Mouse (Mus musculus) limb, embryonic 13.5 days (tissue): ENCODE data around the gene Rnft2. TPM values are rescaled to one million over a fixed set of nuclear protein-coding genes. Genes with fewer than 3 reads are reported as not detected.

Experiments used
- ATAC-seq: fragments of 200-750 bp; cut with Nextera tagmentation; 2 replicates; pipeline ENCODE4 v1.8.0; 2017; ENCODE audit warnings: low read depth, moderate number of reproducible peaks, moderate TSS enrichment; ENCODE audit not compliant: low FRiP score
- H3K27ac ChIP-seq: fragments of 300-500 bp; sonication (generic); 2 replicates; pipeline ENCODE4 v1.5.1; 2015; ENCODE audit warnings: inconsistent platforms, mild to moderate bottlenecking, moderate library complexity
- H3K27me3 ChIP-seq: fragments of 300-500 bp; sonication (generic); 2 replicates; pipeline ENCODE4 v1.6.1; 2015; ENCODE audit warnings: mild to moderate bottlenecking, inconsistent platforms
- H3K36me3 ChIP-seq: fragments of 300-500 bp; sonication (generic); 2 replicates; pipeline ENCODE4 v1.6.1; 2015; ENCODE audit warnings: inconsistent platforms, mild to moderate bottlenecking, moderate library complexity
- H3K4me1 ChIP-seq: fragments of 300-500 bp; sonication (generic); 2 replicates; pipeline ENCODE4 v1.6.1; 2015; ENCODE audit warnings: inconsistent platforms
- H3K4me2 ChIP-seq: fragments of 300-500 bp; sonication (generic); replicated peaks from 2 replicates; pipeline ENCODE4 v1.6.1; 2015; ENCODE audit warnings: inconsistent platforms, mild to moderate bottlenecking, moderate library complexity
- H3K4me3 ChIP-seq: fragments of 300-500 bp; sonication (generic); 2 replicates; pipeline ENCODE4 v1.5.1; 2015; ENCODE audit warnings: moderate library complexity, mild to moderate bottlenecking, inconsistent platforms
- H3K9ac ChIP-seq: fragments of 300-500 bp; sonication (generic); 2 replicates; pipeline ENCODE4 v1.6.1; 2015; ENCODE audit warnings: mild to moderate bottlenecking, inconsistent platforms
- H3K9me3 ChIP-seq: fragments of 300-500 bp; sonication (generic); 2 replicates; pipeline ENCODE4 v1.6.1; 2016; ENCODE audit warnings: inconsistent platforms
- WGBS: fragments of 180-500 bp; shearing (Covaris S2); methylation state at CpG from one replicate; pipeline ENCODE4 v1.1.7; 2015; 5-methylcytosine and 5-hydroxymethylcytosine counted together
- polyA plus RNA-seq: library from polyadenylated mRNA; unstranded; fragments of >200 nt; fragmentation: Nextera tagmentation; extraction: Ambion mirVana; gene quantifications from 2 replicates; pipeline ENCODE4 v1.2.1, GENCODE M21; 2015

Rnft2 gene
- polyA plus RNA-seq, result 4.6 and 5.3 TPM in 2 replicates

GRCm38 (mm10) chr5:118244606-118245443, at the start of gene Rnft2, which contains the start of gene 2410131K14Rik:
TSS of gene Rnft2 (minus strand) at chr5:118245116.
TSS of gene 2410131K14Rik (plus strand) at chr5:118245227.
- Histone ChIP-seq H3K4me2 (peak within 1 kb of the TSS; percentile 96), H3K9ac (peak within 1 kb of the TSS; percentile 79), H3K4me3 (peak within 1 kb of the TSS; percentile 56), H3K9me3 (no peaks in the 10 kb centered on the region), H3K36me3 (peaks cover 29% of the 10 kb centered on the region), H3K27me3 (no peaks in the 10 kb centered on the region), H3K4me1 (peaks cover 30% of the 10 kb centered on the region), H3K27ac (peak within 1 kb of the TSS; percentile 74)
- under 1% methylated on average over 68 of the region's 68 CpGs for WGBS
- peak; percentile 100 for ATAC-seq

GRCm38 (mm10) chr5:118294086-118294864, 49.4 kb upstream of the Rnft2 start:
- Histone ChIP-seq H3K9me3 (no peaks in the 10 kb centered on the region), H3K36me3 (no peaks in the 10 kb centered on the region), H3K4me2 (peak overlapping the region; percentile 58), H3K4me3 (peak overlapping the region; percentile 26), H3K27ac (peak overlapping the region; percentile 98), H3K27me3 (no peaks in the 10 kb centered on the region), H3K9ac (0 out of 2 replicates have a peak overlapping the region, but pooled peaks have one; percentile 35), H3K4me1 (peaks cover 73% of the 10 kb centered on the region)
- WGBS, result 8% methylated on average over 23 of the region's 23 CpGs
- ATAC-seq, result peak; percentile 95

DNA sequence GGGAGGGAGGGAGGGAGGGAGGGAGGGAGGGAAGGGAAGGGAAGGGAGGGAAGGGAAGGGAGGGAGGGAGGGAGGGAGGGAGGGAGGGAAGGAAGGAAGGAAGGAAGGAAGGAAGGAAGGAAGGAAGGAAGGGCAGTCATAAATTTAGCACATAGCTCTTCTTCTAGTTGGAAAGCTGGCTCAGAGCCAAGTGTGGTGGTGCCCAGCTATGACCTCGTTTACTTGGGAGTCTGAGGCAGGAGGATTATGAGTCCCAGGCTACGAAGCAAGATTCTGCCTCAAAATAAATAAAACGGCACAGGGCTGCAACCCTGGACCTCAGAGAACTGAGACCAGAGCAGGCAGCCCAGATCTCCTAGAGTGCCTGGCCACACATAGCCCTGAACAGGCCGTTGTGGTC, 47.6 kb upstream of the Rnft2 start:
- Histone ChIP-seq H3K9me3 (no peaks in the 10 kb centered on the region), H3K9ac (no peak overlapping the region), H3K4me3 (no peak overlapping the region), H3K4me2 (no peak overlapping the region), H3K27me3 (no peaks in the 10 kb centered on the region), H3K27ac (peak overlapping the region; percentile 67; the same call in 1 of the 2 replicates), H3K4me1 (peaks cover 63% of the 10 kb centered on the region), H3K36me3 (no peaks in the 10 kb centered on the region)
- ATAC-seq, result no peak
- 24% methylated on average over 4 of the region's 4 CpGs for whole genome bisulfite sequencing

DNA sequence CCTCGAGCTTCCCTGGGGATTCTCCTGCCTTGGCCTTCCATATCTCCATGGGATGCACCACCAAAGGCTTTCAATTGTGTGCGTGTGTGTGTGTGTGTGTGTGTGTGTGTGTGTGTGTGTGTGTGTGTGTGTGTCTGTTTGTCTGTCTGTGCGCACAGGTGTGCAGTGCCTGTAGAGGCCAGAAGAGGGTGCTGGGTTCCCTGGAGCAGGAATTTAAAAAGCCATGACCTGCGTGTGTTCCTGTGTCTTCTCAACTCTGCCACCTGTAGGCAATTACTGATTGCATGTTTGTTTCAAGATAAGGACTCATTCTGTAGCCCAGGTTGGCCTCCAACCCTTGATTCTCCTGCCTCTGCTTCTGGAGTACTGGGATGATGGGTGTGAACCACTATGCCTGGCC, 46.5 kb upstream of the Rnft2 start:
- peak overlapping the region; percentile 58; the same call in 1 of the 2 replicates for H3K27ac ChIP-seq
- H3K4me3 ChIP-seq, result no peak overlapping the region
- no peaks in the 10 kb centered on the region for H3K27me3 ChIP-seq
- H3K9me3 ChIP-seq, result no peaks in the 10 kb centered on the region
- WGBS, result 92% methylated on average over 4 of the region's 4 CpGs
- no peak for ATAC-seq
- no peak overlapping the region for H3K9ac ChIP-seq
- H3K4me2 ChIP-seq, result no peak overlapping the region
- H3K4me1 ChIP-seq, result peaks cover 53% of the 10 kb centered on the region
- H3K36me3 ChIP-seq, result no peaks in the 10 kb centered on the region

DNA sequence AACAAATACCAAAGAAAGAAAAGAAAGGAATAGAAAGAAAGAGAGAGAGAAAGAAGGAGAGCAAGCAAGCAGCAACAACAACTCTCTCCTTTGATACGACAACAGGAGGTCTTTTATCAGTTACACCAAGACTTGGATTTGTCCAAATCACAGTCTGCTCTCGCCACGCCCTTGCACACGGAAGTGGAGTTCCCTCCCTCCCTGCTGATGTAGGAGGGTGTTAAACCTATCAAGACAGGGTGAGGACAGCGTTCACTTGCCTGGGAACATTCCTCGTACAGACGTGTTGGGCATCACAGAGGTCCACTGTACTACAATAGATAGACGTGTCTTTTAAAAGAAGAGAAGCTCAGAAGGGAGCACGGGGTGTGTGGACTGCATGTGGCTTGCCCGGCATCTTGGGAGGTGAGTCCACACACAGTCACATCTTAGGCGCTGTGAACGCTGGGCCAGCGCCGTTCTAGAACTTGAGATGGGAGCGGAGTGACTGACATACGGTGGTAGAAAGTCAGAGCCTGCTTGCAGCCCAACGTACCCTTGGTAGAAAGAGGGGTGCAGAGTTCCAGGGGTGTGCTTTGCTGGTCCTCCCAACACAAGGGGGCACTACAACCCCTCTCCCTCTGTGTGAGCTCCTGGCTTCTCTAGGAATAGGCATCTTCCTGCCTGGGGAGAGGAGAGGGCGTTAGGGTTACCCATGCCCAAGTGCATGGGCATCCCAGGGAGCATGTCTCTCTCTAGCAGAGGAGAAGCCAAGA, 33.0 kb upstream of the Rnft2 start:
- Histone ChIP-seq H3K27ac (no peak overlapping the region), H3K27me3 (peaks cover 20% of the 10 kb centered on the region), H3K9me3 (0 out of 2 replicates have a peak, but pooled peaks cover 4% of the 10 kb centered on the region), H3K9ac (no peak overlapping the region), H3K4me1 (peaks cover 31% of the 10 kb centered on the region), H3K4me3 (no peak overlapping the region), H3K4me2 (no peak overlapping the region), H3K36me3 (no peaks in the 10 kb centered on the region)
- 87% methylated on average over 18 of the region's 18 CpGs for WGBS
- no peak for ATAC-seq

DNA sequence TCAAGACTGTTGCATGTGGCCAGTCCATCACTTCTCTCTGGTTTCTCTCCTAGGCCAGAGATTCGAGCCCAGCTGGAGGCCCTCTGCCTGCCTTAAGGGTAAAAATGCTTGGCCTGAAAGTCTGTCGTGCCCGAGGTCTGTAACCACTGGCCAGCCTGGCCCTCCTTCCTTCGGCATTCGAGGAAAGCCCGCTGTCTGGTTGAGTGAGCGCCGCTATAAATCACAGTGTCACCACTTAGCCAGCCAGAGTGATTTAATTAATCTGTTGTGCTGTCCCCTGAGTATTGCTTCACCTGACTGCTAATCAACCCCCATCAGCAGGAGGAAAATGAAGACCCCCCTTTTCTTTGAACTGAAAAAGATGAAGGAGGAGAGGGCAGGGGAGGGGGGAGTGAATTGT, 31.8 kb upstream of the Rnft2 start:
- Histone ChIP-seq H3K9me3 (0 out of 2 replicates have a peak, but pooled peaks cover 1% of the 10 kb centered on the region), H3K9ac (no peak overlapping the region), H3K27me3 (peaks cover 30% of the 10 kb centered on the region), H3K4me2 (no peak overlapping the region), H3K27ac (no peak overlapping the region), H3K4me3 (no peak overlapping the region), H3K4me1 (peaks cover 38% of the 10 kb centered on the region), H3K36me3 (no peaks in the 10 kb centered on the region)
- WGBS, result 25% methylated on average over 8 of the region's 8 CpGs
- ATAC-seq, result no peak

DNA sequence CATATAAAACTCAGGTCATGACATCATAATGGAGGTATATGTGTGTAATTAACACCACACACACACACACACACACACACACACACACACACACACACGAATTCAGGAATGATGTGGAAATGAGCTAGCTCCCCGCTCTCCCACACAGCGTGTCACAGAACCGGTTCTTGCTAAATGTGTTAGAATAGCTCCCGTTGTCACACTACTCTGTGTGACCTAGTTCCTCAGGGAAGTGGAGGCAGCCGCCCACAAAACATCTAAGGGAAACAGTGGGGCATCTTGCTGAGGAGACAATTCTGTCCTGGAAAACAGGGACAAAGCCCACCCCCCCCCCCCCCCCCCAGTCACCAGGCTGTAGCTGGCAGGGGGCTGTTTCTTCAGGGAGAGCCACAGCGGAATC, 31.4 kb upstream of the Rnft2 start:
- no peaks in the 10 kb centered on the region for H3K36me3 ChIP-seq
- H3K27ac ChIP-seq, result no peak overlapping the region
- 46% methylated on average over 7 of the region's 7 CpGs for WGBS
- no peak overlapping the region for H3K4me2 ChIP-seq
- ATAC-seq, result no peak
- no peaks in the 10 kb centered on the region for H3K9me3 ChIP-seq
- H3K4me1 ChIP-seq, result peaks cover 42% of the 10 kb centered on the region
- H3K27me3 ChIP-seq, result peaks cover 34% of the 10 kb centered on the region
- no peak overlapping the region for H3K4me3 ChIP-seq
- no peak overlapping the region for H3K9ac ChIP-seq

- WGBS, result 23% methylated on average over 9 of the region's 9 CpGs
Observed at GRCm38 (mm10) chr5:118274546-118274945, 29.6 kb upstream of the Rnft2 start.

DNA sequence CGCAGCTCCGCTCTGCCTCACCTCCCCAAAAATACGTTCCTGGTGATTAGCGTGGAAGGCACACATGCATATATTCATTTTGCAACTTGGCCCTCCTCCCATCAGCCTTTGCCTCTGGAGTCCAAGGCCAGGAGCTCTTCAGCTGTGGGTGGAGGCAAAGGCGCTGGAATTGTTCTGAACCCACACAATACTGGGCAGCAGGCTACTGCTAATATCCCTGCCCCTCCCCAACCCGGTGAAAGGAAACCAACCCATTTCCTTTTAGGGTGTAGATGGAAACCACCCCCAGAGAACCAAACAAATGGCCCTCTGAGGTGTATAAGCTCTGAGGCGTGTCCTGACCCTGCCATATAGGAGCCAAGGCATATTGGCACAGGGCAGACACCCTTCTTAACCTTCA, 28.5 kb upstream of the Rnft2 start:
- Histone ChIP-seq H3K9ac (no peak overlapping the region), H3K27me3 (peaks cover 37% of the 10 kb centered on the region), H3K9me3 (no peaks in the 10 kb centered on the region), H3K4me2 (no peak overlapping the region), H3K4me1 (peaks cover 54% of the 10 kb centered on the region), H3K36me3 (no peaks in the 10 kb centered on the region), H3K27ac (no peak overlapping the region), H3K4me3 (no peak overlapping the region)
- no peak for ATAC-seq
- WGBS, result 59% methylated on average over 7 of the region's 7 CpGs

More at GRCm38 (mm10) chr5:118274546-118274945, 29.6 kb upstream of the Rnft2 start:
- Histone ChIP-seq H3K4me3 (no peak overlapping the region), H3K27me3 (peaks cover 40% of the 10 kb centered on the region), H3K4me2 (0 out of 2 replicates have a peak overlapping the region, but pooled peaks have one; percentile 4), H3K36me3 (no peaks in the 10 kb centered on the region), H3K4me1 (peaks cover 50% of the 10 kb centered on the region), H3K9me3 (no peaks in the 10 kb centered on the region), H3K27ac (no peak overlapping the region), H3K9ac (no peak overlapping the region; the same call in 1 of the 2 replicates)
- no peak for ATAC-seq

GRCm38 (mm10) chr5:118271449-118272110, 26.7 kb upstream of the Rnft2 start:
- Histone ChIP-seq H3K36me3 (no peaks in the 10 kb centered on the region), H3K4me2 (no peak overlapping the region), H3K9ac (no peak overlapping the region), H3K4me1 (peaks cover 53% of the 10 kb centered on the region), H3K9me3 (no peaks in the 10 kb centered on the region), H3K27me3 (peaks cover 37% of the 10 kb centered on the region), H3K4me3 (no peak overlapping the region), H3K27ac (no peak overlapping the region)
- no peak for ATAC-seq
- WGBS, result 50% methylated on average over 10 of the region's 10 CpGs

DNA sequence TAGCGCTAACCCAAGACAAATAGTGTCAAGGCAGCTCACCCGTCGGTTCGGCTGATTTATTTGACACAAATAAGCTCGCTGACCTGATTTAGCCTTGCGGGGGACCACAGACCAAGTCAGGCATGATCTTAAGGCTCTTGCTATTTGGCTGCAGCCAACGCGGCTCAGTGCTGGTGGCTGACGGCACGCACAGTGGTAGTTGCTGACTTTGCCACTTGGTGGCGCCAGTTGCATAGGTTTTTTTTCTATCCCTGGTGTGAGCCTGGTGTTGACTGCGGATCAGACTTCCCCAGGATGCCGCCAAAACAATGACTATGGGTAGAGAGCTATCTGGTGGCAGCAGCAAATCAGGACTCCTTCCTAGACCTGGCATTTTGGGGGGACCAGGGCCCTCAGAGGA, 24.1 kb upstream of the Rnft2 start:
- Histone ChIP-seq H3K4me3 (no peak overlapping the region), H3K27me3 (peaks cover 25% of the 10 kb centered on the region), H3K9ac (peak overlapping the region; percentile 48; the same call in 1 of the 2 replicates), H3K4me2 (peak overlapping the region; percentile 53), H3K36me3 (no peaks in the 10 kb centered on the region), H3K9me3 (no peaks in the 10 kb centered on the region), H3K27ac (no peak overlapping the region), H3K4me1 (peaks cover 38% of the 10 kb centered on the region)
- WGBS, result 1% methylated on average over 13 of the region's 13 CpGs
- ATAC-seq, result peak; percentile 83
